Mouse (Mus musculus): ENCODE results near the gene Foxn3.

Foxn3 gene

DNA sequence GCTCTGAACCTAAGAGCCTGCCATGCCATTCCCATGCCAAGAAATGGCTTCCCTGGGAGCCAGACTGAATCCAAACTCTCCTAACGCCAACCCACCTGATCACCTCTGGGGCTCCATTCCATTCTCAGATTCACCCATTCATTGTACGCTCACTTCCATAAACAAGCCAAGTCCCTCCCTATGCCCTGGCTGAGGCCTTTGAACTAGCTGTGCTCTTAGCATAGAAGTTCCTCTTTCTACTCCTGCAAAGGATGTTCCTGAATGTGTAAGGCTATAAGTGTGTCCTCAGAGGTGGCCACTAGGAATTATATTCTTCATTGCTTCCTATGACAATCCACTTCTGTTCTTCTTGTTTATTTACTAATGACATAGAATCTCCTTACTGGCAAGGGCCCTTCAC, 40.5 kb downstream of the Foxn3 start:
- peak; percentile 2 for DNase-seq

GRCm38 (mm10) chr12:99519862-99520261, 43.5 kb downstream of the Foxn3 start:
- DNase-seq = no peak

GRCm38 (mm10) chr12:99519191-99519614, 44.2 kb downstream of the Foxn3 start:
- peak; percentile 47 for DNase-seq

GRCm38 (mm10) chr12:99518640-99519039, 44.7 kb downstream of the Foxn3 start:
- DNase-seq = no peak

GRCm38 (mm10) chr12:99518126-99518525, 45.3 kb downstream of the Foxn3 start:
- DNase-seq = no peak

DNA sequence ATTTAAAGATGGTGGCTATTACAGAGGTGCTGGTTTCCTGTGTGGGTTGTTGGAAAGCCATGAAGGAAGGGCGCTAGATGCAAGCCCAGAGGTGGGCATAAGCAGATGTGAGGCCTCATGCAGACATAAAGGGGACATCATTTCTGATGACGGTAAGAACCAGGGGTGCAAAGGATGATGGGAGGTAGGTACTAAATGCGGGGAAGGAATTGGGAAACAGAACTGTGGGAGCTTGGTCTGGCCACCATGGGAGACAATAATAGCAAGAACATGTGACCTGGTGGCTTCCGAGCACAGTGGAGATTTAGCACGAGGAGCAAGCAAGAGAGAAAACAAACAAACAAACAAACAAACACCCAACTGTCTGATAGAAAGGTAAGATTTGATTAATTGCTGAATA, 46.1 kb downstream of the Foxn3 start:
- DNase-seq = no peak

GRCm38 (mm10) chr12:99515481-99515880, 47.9 kb downstream of the Foxn3 start:
- no peak for DNase-seq

DNA sequence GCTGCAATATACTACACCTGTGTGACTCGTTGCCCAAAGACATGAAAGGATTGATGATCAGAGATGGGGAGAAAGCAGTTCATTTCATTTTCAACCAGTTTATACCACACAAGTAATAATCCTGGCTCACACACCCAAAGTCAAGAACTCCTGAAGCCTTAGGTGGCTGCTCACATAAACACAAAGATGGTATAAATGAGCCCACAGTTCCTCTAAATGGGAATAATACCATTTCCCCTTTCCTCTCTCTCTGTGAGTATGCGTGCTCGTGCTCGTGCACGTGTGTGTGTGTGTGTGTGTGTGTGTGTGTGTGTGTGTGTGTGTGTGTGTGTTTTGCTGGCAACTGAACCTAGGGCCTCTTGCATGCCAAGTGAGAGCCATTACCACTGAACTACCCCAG, 51.7 kb downstream of the Foxn3 start:
- DNase-seq = no peak

DNA sequence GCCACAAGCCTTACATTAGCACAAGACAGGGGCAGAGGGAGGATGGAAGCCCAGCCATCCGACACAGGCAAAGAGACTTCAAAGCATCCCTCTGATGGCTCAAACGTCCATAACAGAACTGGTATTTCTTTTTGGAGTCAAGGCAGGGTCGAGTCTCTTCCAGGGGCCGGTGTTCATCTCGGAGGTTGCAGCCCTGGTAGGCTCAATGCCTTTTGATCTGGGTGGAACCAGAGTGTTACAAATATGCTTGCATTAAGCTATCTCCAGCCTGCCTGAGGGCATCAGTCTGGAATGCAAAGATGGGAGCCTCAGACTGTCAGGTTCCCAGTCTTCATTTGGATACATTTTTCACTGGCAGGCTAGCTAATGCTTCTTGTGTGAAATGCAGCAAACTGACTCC, 52.6 kb downstream of the Foxn3 start:
- no peak for DNase-seq

GRCm38 (mm10) chr12:99502225-99502624, 61.2 kb downstream of the Foxn3 start:
- DNase-seq = no peak

GRCm38 (mm10) chr12:99498978-99499694, 64.2 kb downstream of the Foxn3 start:
- DNase-seq = no peak

DNA sequence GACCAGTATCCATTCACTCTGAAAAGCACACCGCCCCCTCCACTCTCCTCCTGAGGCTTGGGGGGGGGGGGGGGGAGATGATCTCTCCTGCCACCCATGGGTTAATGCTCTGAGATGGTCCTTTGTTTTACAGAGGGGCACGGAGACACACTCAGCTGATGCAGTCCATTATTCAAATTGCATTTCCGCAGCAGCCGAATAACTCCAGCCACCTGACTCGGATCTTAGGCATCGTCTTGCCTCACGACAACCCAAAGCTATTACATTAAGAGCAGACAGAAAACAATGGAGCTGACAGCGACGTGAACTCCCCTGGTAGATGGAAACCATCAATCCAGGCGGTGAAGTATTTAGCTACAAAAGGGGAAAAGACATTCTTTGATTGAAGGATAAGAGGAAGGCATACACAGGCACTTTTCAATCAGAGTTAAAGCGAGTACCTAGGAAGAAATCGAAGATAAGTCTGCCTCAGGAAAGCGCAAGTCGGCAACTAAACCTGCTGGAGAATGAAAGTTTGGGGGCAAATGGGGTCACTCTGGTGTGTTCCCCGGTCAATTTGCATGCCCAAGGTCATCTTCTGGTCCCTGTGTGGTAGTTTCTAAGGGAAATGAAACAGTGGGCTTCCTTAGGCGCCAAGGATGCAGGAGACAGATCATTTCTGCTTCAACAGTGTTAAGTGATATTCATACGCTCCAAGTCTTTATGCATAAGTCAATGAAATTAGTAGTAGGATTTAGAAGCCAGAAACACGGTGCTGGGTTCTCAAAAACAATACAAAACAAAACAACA, 65.0 kb downstream of the Foxn3 start:
- DNase-seq = no peak

GRCm38 (mm10) chr12:99496945-99497344, 66.4 kb downstream of the Foxn3 start:
- no peak for DNase-seq

DNA sequence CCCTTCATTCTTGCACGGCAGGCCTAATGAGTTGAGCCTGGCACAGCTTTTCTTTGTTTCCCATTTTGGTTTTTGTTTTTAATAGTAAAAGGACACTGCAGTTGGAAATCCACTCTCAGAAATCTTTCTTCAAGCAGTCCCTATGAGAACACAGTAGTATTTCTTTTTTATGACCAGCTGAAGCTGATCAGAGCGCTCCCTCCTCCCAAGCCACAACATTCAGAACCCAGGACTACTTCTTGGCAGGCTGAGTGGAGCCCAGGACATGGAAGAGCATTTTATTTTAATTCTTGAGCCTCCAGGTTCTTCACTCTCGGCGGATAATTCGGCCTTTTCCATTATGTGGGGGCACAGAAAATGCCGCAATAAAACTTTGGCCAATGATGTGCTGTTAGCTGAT, 73.2 kb downstream of the Foxn3 start:
- DNase-seq = no peak

GRCm38 (mm10) chr12:99489001-99489592, 74.3 kb downstream of the Foxn3 start:
- no peak for DNase-seq

- DNase-seq = no peak
Observed at GRCm38 (mm10) chr12:99480372-99480771, 83.0 kb downstream of the Foxn3 start.

DNA sequence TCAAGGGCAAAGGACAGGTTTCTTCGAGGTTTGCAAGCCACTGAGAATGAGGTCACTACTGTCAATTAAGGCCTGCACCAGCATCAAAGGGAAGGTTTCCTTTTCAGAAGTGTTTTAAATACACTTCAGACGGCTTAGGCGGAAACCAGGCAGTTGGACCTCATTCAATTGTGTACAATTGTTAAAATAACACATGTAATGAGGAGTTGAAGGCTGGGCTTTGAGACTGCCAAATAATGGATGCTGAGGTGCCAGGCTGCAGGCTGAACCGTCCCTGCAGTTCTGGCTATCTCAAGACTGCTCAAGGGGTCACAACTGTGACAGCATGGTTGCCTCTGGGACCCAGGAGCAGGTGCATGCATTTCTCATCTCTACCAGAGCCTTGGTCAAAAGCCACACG, 89.2 kb downstream of the Foxn3 start:
- DNase-seq = no peak

DNA sequence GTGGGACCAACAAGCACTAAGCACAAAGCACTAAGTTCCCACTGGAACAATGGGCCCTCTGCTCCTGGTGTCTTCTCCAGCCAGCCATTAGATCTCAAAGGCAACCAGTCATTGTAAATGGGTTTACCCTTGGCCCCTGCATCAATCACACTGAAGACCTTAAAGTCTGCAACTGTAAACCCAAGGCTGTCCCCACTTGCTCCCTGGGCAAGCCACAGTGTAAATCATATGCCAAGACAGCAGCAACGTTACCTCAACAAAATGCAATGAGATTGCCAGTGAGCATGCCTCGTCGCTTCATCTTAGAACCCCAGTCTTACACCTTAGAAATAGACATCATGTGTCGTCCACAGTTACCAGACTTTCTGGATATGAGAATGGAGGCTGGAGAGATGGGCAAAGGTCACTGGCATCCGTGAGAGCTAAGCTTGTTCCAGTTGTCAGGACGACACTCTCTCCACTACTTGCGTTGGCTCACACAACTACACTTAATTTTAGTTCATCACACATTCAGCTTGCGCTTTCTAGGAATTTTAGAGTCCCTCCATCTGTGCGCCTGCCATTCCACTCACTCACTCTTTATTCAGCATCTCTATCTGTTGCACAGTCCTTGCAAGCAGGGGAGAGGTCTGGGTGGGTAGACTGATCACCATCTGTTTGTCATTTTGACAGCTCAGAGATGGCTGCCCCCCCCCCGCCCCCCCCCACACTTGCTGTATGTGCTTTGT, 89.8 kb downstream of the Foxn3 start:
- DNase-seq = no peak

GRCm38 (mm10) chr12:99471431-99471830, 92.0 kb downstream of the Foxn3 start:
- no peak for DNase-seq

GRCm38 (mm10) chr12:99467884-99468311, 95.5 kb downstream of the Foxn3 start:
- peak; percentile 65 for DNase-seq

GRCm38 (mm10) chr12:99467256-99467883, 96.0 kb downstream of the Foxn3 start:
- DNase-seq = no peak

DNA sequence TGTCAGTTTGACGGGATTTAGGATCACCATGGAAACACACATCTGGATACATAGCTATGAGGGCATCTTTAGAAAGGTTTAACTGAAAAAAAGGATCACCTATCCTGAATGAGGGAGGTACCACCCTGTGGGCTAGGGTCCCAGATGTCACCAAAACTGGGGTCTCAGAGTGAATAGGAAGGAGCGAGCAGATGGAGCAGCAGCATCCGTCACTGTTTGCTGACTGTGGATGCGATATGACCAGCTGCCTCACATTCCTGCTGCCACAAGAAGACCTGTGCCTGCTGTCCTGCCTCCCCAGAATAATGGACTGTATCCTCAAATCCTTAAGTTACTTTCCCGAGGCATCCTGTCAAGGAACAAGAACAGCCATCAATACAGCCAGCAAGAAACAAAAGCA, 97.0 kb downstream of the Foxn3 start:
- no peak for DNase-seq

GRCm38 (mm10) chr12:99464291-99464690, 99.1 kb downstream of the Foxn3 start:
- no peak for DNase-seq

Measured in cerebellum, adult 9-11 months (tissue).